Mouse (Mus musculus): ENCODE data around the gene Prtn3. TPM values are rescaled to one million over a fixed set of nuclear protein-coding genes. Genes with fewer than 3 reads are reported as not detected.

Prtn3 gene
- polyA plus RNA-seq, 1 experiment from 2014 or later: 3.9 TPM

- Histone ChIP-seq H3K4me1 (ENCODE audit: control insufficient read depth, insufficient read depth, low read length) (peaks cover 33% of the 10 kb centered on the region), H3K36me3 (ENCODE audit: control insufficient read depth, insufficient read depth, low read length) (peaks cover 38% of the 10 kb centered on the region), H3K27me3 (ENCODE audit: control insufficient read depth, insufficient read depth, low read length) (no peaks in the 10 kb centered on the region), H3K4me3 (ENCODE audit: low read depth, low read length) (peak overlapping the region; percentile 86), H3K4me2 (peak overlapping the region; percentile 78), H3K9me3 (replicated peaks; ENCODE audit: control insufficient read depth, low read length) (no peaks in the 10 kb centered on the region), H3K27ac (ENCODE audit: low read depth, low read length) (peak overlapping the region; percentile 57; the same call in 1 of the 2 replicates), H3K9ac (ENCODE audit: low read depth, low read length) (peak overlapping the region; percentile 64; the same call in 1 of the 2 replicates)
- 88% methylated on average over 2 of the region's 2 CpGs for WGBS (ENCODE audit: insufficient replicate concordance)
- no peak for ATAC-seq (replicated peaks; ENCODE audit: insufficient number of reproducible peaks, low FRiP score, low TSS enrichment)
Measured at GRCm38 (mm10) chr10:79857894-79858293, 16.4 kb upstream of the Prtn3 start.

DNA sequence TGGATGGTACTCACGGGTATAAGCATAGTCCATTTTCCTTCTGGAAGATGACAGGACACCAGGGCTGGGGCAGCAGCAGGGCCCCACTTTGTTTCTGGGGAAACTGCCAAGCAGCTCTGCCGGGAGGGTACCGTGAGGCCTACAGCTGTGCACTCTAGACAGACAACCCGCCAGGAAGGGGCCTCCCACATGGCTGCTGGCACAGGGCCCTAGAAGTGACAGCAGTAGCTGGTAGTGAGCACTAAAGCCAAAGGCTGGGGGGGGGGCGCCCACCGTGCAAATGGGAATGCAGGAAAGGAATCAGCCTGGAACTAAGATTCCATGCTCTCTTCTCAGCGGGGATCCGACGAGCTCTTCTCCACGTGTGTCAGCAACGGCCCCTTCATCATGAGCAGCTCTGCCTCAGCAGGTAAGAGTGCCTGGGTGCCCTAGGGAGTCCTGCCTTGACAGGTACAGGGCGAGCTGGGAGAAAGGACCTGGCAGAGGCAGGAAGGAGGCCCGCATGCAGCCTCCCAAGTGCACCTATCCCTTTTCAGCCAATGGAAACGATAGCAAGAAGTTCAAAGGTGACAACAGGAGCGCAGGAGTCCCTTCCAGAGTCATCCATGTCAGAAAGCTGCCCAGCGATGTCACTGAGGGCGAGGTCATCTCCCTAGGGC lies 15.7 kb upstream of the Prtn3 start:
- Histone ChIP-seq H3K4me1 (ENCODE audit: control insufficient read depth, insufficient read depth, low read length) (peaks cover 29% of the 10 kb centered on the region), H3K4me3 (ENCODE audit: low read depth, low read length) (peak overlapping the region; percentile 86), H3K36me3 (ENCODE audit: control insufficient read depth, insufficient read depth, low read length) (peaks cover 41% of the 10 kb centered on the region), H3K9ac (ENCODE audit: low read depth, low read length) (peak overlapping the region; percentile 64; the same call in 1 of the 2 replicates), H3K27ac (ENCODE audit: low read depth, low read length) (peak overlapping the region; percentile 50; the same call in 1 of the 2 replicates), H3K27me3 (ENCODE audit: control insufficient read depth, insufficient read depth, low read length) (no peaks in the 10 kb centered on the region), H3K4me2 (peak overlapping the region; percentile 78), H3K9me3 (replicated peaks; ENCODE audit: control insufficient read depth, low read length) (no peaks in the 10 kb centered on the region)
- ATAC-seq (replicated peaks; ENCODE audit: insufficient number of reproducible peaks, low FRiP score, low TSS enrichment): no peak
- 59% methylated on average over 17 of the region's 17 CpGs for WGBS (ENCODE audit: insufficient replicate concordance)

DNA sequence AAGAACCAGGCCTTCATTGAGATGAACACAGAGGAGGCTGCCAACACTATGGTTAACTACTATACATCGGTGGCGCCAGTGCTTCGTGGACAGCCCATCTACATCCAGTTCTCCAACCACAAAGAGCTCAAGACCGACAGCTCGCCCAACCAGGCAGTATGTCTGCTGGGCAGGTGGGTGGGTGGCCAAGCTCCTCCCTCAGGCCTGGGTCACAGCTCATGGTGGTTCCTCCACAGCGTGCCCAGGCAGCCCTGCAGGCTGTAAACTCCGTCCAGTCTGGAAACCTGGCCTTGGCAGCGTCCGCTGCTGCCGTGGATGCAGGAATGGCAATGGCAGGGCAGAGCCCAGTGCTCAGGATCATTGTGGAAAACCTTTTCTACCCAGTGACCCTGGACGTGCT lies 15.2 kb upstream of the Prtn3 start:
- Histone ChIP-seq H3K4me2 (no peak overlapping the region), H3K36me3 (ENCODE audit: control insufficient read depth, insufficient read depth, low read length) (peaks cover 41% of the 10 kb centered on the region), H3K9me3 (replicated peaks; ENCODE audit: control insufficient read depth, low read length) (no peaks in the 10 kb centered on the region), H3K27me3 (ENCODE audit: control insufficient read depth, insufficient read depth, low read length) (no peaks in the 10 kb centered on the region), H3K9ac (ENCODE audit: low read depth, low read length) (no peak overlapping the region), H3K27ac (ENCODE audit: low read depth, low read length) (no peak overlapping the region), H3K4me1 (ENCODE audit: control insufficient read depth, insufficient read depth, low read length) (peaks cover 29% of the 10 kb centered on the region), H3K4me3 (ENCODE audit: low read depth, low read length) (no peak overlapping the region)
- 87% methylated on average over 11 of the region's 11 CpGs for WGBS (ENCODE audit: insufficient replicate concordance)
- no peak for ATAC-seq (replicated peaks; ENCODE audit: insufficient number of reproducible peaks, low FRiP score, low TSS enrichment)

DNA sequence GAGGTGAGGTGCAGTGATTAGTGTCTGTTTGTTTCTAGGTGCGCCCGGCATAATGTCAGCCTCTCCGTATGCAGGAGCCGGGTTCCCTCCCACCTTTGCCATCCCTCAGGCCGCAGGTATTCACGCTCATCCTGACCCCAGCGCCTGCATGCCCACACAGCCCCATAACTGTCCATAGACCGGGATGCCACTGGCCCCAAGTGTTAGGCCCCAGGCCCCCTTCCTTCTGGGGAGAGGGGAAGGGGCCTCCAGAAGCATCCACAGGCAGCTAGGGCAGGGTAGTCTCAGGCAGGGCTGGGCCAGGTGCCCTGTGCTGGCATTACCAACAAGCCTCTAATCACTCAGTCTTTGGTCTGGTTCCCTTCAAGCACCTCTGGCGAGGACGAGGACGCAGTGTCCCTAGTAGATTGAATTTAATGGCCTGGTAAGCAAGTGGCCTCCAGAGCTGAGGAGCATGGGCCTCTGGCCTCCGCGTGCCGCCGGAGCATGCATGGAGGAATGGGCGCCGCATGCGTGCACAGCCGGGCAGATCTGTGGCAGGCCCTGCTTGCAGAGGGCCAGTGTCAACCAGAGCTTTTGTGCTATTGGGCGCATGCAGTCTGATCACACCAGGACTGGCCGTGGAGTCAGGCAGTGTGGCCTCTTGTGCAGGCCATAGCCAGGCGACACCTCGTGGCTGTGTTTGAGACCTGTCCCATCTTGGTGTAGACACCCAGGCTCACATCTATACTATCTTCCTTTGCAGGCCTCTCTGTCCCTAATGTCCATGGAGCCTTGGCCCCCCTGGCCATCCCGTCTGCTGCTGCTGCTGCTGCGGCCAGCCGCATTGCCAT lies 14.0 kb upstream of the Prtn3 start:
- no peak overlapping the region; the same call in 1 of the 2 replicates for H3K4me3 ChIP-seq (ENCODE audit: low read depth, low read length)
- no peaks in the 10 kb centered on the region for H3K27me3 ChIP-seq (ENCODE audit: control insufficient read depth, insufficient read depth, low read length)
- 0 out of 2 replicates have a peak overlapping the region, but pooled peaks have one; percentile 44 for H3K9ac ChIP-seq (ENCODE audit: low read depth, low read length)
- H3K27ac ChIP-seq (ENCODE audit: low read depth, low read length): no peak overlapping the region
- H3K9me3 ChIP-seq (replicated peaks; ENCODE audit: control insufficient read depth, low read length): no peaks in the 10 kb centered on the region
- peaks cover 41% of the 10 kb centered on the region for H3K36me3 ChIP-seq (ENCODE audit: control insufficient read depth, insufficient read depth, low read length)
- ATAC-seq (replicated peaks; ENCODE audit: insufficient number of reproducible peaks, low FRiP score, low TSS enrichment): no peak
- 89% methylated on average over 26 of the region's 26 CpGs for WGBS (ENCODE audit: insufficient replicate concordance)
- H3K4me2 ChIP-seq: no peak overlapping the region
- H3K4me1 ChIP-seq (ENCODE audit: control insufficient read depth, insufficient read depth, low read length): peaks cover 29% of the 10 kb centered on the region

- Histone ChIP-seq H3K4me1 (ENCODE audit: control insufficient read depth, insufficient read depth, low read length) (peaks cover 27% of the 10 kb centered on the region), H3K9me3 (replicated peaks; ENCODE audit: control insufficient read depth, low read length) (no peaks in the 10 kb centered on the region), H3K4me3 (ENCODE audit: low read depth, low read length) (no peak overlapping the region), H3K27ac (ENCODE audit: low read depth, low read length) (no peak overlapping the region), H3K9ac (ENCODE audit: low read depth, low read length) (no peak overlapping the region), H3K4me2 (no peak overlapping the region), H3K27me3 (ENCODE audit: control insufficient read depth, insufficient read depth, low read length) (no peaks in the 10 kb centered on the region), H3K36me3 (ENCODE audit: control insufficient read depth, insufficient read depth, low read length) (peaks cover 42% of the 10 kb centered on the region)
- WGBS (ENCODE audit: insufficient replicate concordance): 87% methylated on average over 25 of the region's 25 CpGs
- no peak for ATAC-seq (replicated peaks; ENCODE audit: insufficient number of reproducible peaks, low FRiP score, low TSS enrichment)
Measured at GRCm38 (mm10) chr10:79861230-79862048, 12.8 kb upstream of the Prtn3 start.

GRCm38 (mm10) chr10:79862049-79862788 lies 12.1 kb upstream of the Prtn3 start:
- Histone ChIP-seq H3K27me3 (ENCODE audit: control insufficient read depth, insufficient read depth, low read length) (no peaks in the 10 kb centered on the region), H3K36me3 (ENCODE audit: control insufficient read depth, insufficient read depth, low read length) (peaks cover 44% of the 10 kb centered on the region), H3K4me2 (no peak overlapping the region), H3K4me3 (ENCODE audit: low read depth, low read length) (no peak overlapping the region), H3K9me3 (replicated peaks; ENCODE audit: control insufficient read depth, low read length) (no peaks in the 10 kb centered on the region), H3K4me1 (ENCODE audit: control insufficient read depth, insufficient read depth, low read length) (peaks cover 19% of the 10 kb centered on the region), H3K27ac (ENCODE audit: low read depth, low read length) (no peak overlapping the region), H3K9ac (ENCODE audit: low read depth, low read length) (no peak overlapping the region)
- no peak for ATAC-seq (replicated peaks; ENCODE audit: insufficient number of reproducible peaks, low FRiP score, low TSS enrichment)
- WGBS (ENCODE audit: insufficient replicate concordance): 91% methylated on average over 23 of the region's 23 CpGs

- no peak overlapping the region for H3K9ac ChIP-seq (ENCODE audit: low read depth, low read length)
- ATAC-seq (replicated peaks; ENCODE audit: insufficient number of reproducible peaks, low FRiP score, low TSS enrichment): no peak
- H3K4me1 ChIP-seq (ENCODE audit: control insufficient read depth, insufficient read depth, low read length): peaks cover 12% of the 10 kb centered on the region
- H3K4me2 ChIP-seq: no peak overlapping the region
- 73% methylated on average over 10 of the region's 10 CpGs for WGBS (ENCODE audit: insufficient replicate concordance)
- no peak overlapping the region for H3K4me3 ChIP-seq (ENCODE audit: low read depth, low read length)
- no peaks in the 10 kb centered on the region for H3K9me3 ChIP-seq (replicated peaks; ENCODE audit: control insufficient read depth, low read length)
- H3K27me3 ChIP-seq (ENCODE audit: control insufficient read depth, insufficient read depth, low read length): no peaks in the 10 kb centered on the region
- no peak overlapping the region for H3K27ac ChIP-seq (ENCODE audit: low read depth, low read length)
- peaks cover 41% of the 10 kb centered on the region for H3K36me3 ChIP-seq (ENCODE audit: control insufficient read depth, insufficient read depth, low read length)
Measured at GRCm38 (mm10) chr10:79862925-79863324, 11.4 kb upstream of the Prtn3 start.

Data from heart, embryonic 11.5 days (tissue).